Mouse (Mus musculus): ENCODE measurements around the gene Rfx2. TPM values are rescaled to one million over a fixed set of nuclear protein-coding genes. Genes with fewer than 3 reads are reported as not detected.

The Rfx2 gene
- polyA plus RNA-seq, 1 experiment from 2014 or later = 13.6 TPM

DNA sequence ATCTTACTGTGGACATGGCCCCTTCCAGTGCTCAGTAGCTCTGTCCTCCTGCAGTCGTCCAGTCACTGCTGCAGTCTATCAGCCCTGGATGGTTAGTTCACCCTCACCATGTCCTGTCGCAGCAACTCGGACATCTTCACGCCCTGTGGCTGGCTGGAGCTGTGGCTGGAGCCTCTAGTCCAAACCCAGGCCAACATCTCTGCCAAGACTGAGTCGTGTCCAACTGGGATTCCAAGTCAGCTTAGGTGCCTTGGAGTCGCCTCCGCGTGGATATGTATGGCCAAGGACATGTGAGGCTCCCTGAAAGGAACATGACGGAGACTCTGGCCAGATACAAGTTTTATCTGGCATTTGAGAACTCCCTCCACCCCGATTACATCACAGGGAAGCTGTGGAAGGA is 92.6 kb downstream of the Rfx2 start:
- Histone ChIP-seq H3K9me3 (replicated peaks) (0 out of 2 replicates have a peak, but pooled peaks cover 3% of the 10 kb centered on the region), H3K9ac (no peak overlapping the region), H3K36me3 (no peaks in the 10 kb centered on the region), H3K27ac (no peak overlapping the region), H3K4me2 (no peak overlapping the region), H3K4me1 (no peaks in the 10 kb centered on the region), H3K4me3 (no peak overlapping the region), H3K27me3 (replicated peaks) (peaks cover 79% of the 10 kb centered on the region)
- 67% methylated on average over 10 of the region's 10 CpGs for WGBS (ENCODE audit: insufficient replicate concordance)
- ATAC-seq = no peak

GRCm38 (mm10) chr17:56736534-56736933 is 94.3 kb downstream of the Rfx2 start:
- Histone ChIP-seq H3K4me2 (no peak overlapping the region), H3K9ac (no peak overlapping the region), H3K27me3 (replicated peaks) (peaks cover 79% of the 10 kb centered on the region)

GRCm38 (mm10) chr17:56729656-56730055 is 101.2 kb downstream of the Rfx2 start:
- no peak overlapping the region for H3K4me2 ChIP-seq
- H3K27ac ChIP-seq = no peak overlapping the region
- 66% methylated on average over 2 of the region's 2 CpGs for WGBS (ENCODE audit: insufficient replicate concordance)
- 0 out of 2 replicates have a peak, but pooled peaks cover under 1% of the 10 kb centered on the region for H3K36me3 ChIP-seq
- ATAC-seq = no peak
- H3K9me3 ChIP-seq (replicated peaks) = no peaks in the 10 kb centered on the region
- peaks cover 69% of the 10 kb centered on the region for H3K27me3 ChIP-seq (replicated peaks)
- no peak overlapping the region for H3K4me3 ChIP-seq
- H3K9ac ChIP-seq = no peak overlapping the region
- H3K4me1 ChIP-seq = peaks cover 19% of the 10 kb centered on the region

More at GRCm38 (mm10) chr17:56736534-56736933, 94.3 kb downstream of the Rfx2 start:
- Histone ChIP-seq H3K4me1 (no peaks in the 10 kb centered on the region), H3K4me3 (no peak overlapping the region), H3K36me3 (no peaks in the 10 kb centered on the region), H3K9me3 (replicated peaks) (0 out of 2 replicates have a peak, but pooled peaks cover 3% of the 10 kb centered on the region), H3K27ac (no peak overlapping the region)
- 30% methylated on average over 8 of the region's 8 CpGs for WGBS (ENCODE audit: insufficient replicate concordance)
- no peak for ATAC-seq

DNA sequence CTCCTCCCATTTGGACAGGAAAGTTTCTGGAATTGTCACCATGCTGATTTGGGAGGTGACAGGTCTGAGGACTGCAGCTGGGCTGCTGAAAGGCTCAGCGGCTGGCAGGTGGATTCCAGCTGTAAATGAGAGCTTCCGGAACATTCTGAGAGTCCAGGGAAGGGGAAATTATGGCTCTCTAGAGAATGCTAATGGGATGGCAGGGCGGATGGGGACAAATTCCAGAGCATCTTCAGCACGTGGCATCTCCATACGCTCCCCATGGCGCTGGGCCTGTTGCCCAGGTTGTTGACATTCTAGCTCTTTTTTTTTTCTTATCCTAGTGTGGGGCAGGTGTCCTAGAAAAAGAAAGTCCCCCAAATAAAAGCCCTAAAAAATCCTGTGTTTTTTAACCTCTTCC is 101.7 kb downstream of the Rfx2 start:
- Histone ChIP-seq H3K9ac (no peak overlapping the region), H3K4me3 (no peak overlapping the region), H3K27ac (no peak overlapping the region), H3K36me3 (peaks cover 5% of the 10 kb centered on the region; the same call in 1 of the 2 replicates), H3K9me3 (replicated peaks) (no peaks in the 10 kb centered on the region), H3K4me1 (peaks cover 19% of the 10 kb centered on the region), H3K4me2 (no peak overlapping the region), H3K27me3 (replicated peaks) (peaks cover 64% of the 10 kb centered on the region)
- ATAC-seq = no peak
- WGBS (ENCODE audit: insufficient replicate concordance) = 50% methylated on average over 6 of the region's 6 CpGs

DNA sequence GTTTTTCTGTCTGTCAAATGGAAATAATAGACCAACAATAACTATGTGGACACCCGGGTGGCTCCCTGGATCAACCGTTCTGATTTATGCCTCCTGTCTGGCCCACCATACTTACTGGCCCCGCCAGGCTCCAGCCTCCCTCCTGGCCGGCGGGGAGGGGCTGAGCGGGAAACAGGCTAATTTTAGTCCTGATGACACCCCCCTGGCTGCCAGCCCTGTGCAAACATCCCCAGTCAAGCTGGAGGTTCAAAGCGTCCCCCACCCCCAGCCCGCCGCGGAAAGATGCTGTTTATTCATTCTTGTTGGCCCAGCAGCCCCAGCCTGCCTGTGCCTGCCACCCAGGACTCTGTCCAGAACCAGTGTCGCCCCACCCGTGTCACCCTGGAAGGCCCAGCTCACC is 102.7 kb downstream of the Rfx2 start:
- ATAC-seq = peak; percentile 25; the same call in 1 of the 2 replicates
- 22% methylated on average over 12 of the region's 12 CpGs for WGBS (ENCODE audit: insufficient replicate concordance)

DNA sequence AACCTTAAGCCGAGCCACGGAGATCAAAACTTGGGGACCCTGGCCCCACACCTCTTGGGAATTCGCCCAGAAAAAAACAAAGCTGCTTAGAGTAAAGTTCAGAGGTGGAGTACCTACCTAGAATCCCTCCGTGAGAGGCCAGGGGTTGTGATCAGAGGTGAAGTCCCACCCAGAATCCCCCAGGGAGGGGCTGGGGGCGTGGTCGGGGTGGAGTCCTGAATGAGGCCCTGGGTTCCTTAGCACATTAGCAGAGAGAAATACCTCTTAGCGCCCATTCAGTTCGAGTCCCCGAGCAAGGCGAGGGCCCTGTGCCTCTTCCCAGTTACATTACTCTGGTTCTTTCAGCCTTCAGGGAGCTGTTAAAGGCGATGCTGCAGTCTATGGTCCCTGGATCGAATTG is 103.2 kb downstream of the Rfx2 start:
- H3K27ac ChIP-seq = no peak overlapping the region
- peaks cover 19% of the 10 kb centered on the region for H3K4me1 ChIP-seq
- no peak overlapping the region for H3K4me3 ChIP-seq
- H3K9ac ChIP-seq = peak overlapping the region; percentile 28; the same call in 1 of the 2 replicates
- WGBS (ENCODE audit: insufficient replicate concordance) = 10% methylated on average over 12 of the region's 12 CpGs
- H3K9me3 ChIP-seq (replicated peaks) = no peaks in the 10 kb centered on the region
- H3K36me3 ChIP-seq = peaks cover 20% of the 10 kb centered on the region
- peak; percentile 45; the same call in 1 of the 2 replicates for ATAC-seq
- peak overlapping the region; percentile 47 for H3K4me2 ChIP-seq
- peaks cover 51% of the 10 kb centered on the region for H3K27me3 ChIP-seq (replicated peaks)

More for the DNA sequence above, 102.7 kb downstream of the Rfx2 start:
- Histone ChIP-seq H3K4me3 (no peak overlapping the region), H3K36me3 (peaks cover 15% of the 10 kb centered on the region), H3K4me2 (peak overlapping the region; percentile 47), H3K27me3 (replicated peaks) (peaks cover 53% of the 10 kb centered on the region), H3K9me3 (replicated peaks) (no peaks in the 10 kb centered on the region), H3K4me1 (peaks cover 19% of the 10 kb centered on the region), H3K27ac (no peak overlapping the region), H3K9ac (peak overlapping the region; percentile 28; the same call in 1 of the 2 replicates)

DNA sequence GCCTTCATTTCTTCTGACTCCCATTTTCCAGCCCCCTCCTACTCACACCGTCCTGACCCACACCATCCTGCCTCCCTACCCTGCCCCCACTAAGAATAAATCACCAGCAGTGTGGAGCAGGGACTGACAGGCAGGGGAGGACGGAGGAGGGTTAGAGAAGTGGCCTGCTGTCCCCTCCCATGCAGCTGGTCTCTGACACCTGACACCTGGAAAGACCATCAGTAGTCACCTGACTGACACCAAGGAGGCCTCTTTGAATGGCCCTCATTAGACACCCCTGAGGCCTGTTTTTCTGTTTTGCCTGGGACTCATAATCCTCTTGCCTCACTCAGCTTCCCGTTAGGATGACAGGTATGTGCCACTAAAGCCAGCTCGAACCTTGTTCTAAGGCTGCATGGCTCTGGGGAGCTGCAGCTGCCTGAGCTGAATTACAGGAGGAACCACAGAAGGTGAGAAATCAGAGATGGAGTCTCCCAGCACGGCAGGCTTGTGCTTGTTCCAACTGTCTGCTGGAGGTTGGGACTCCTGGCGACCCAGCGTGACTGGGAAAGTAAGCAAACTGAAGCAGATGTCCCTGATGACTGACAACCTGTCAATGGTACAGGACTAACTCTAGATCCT is 103.7 kb downstream of the Rfx2 start:
- H3K27me3 ChIP-seq (replicated peaks) = peaks cover 51% of the 10 kb centered on the region
- H3K9ac ChIP-seq = no peak overlapping the region
- H3K27ac ChIP-seq = no peak overlapping the region
- 25% methylated on average over 7 of the region's 7 CpGs for WGBS (ENCODE audit: insufficient replicate concordance)
- H3K36me3 ChIP-seq = peaks cover 25% of the 10 kb centered on the region
- H3K9me3 ChIP-seq (replicated peaks) = no peaks in the 10 kb centered on the region
- peaks cover 19% of the 10 kb centered on the region for H3K4me1 ChIP-seq
- no peak overlapping the region for H3K4me3 ChIP-seq
- ATAC-seq = 0 out of 2 replicates have a peak, but pooled peaks have one; percentile 30
- peak overlapping the region; percentile 47 for H3K4me2 ChIP-seq

Other genes with a start within 250 kb of the Rfx2 start
- 58.9 and 63.6 TPM in 2 replicates for gene Safb2, start 246.4 kb downstream of the Rfx2 start, polyA plus RNA-seq (2016; fragmentation: Nextera tagmentation; extraction: Ambion mirVana)
- gene Safb, start 246.2 kb downstream of the Rfx2 start, polyA plus RNA-seq (2016; fragmentation: Nextera tagmentation; extraction: Ambion mirVana) = 73.6 and 79.1 TPM in 2 replicates
- gene 2410015M20Rik, start 221.2 kb downstream of the Rfx2 start, polyA plus RNA-seq (2016; fragmentation: Nextera tagmentation; extraction: Ambion mirVana) = 176 and 179 TPM in 2 replicates
- 1,562 and 1,574 TPM in 2 replicates for gene Rpl36, start 217.6 kb downstream of the Rfx2 start, polyA plus RNA-seq (2016; fragmentation: Nextera tagmentation; extraction: Ambion mirVana)
- 61.7 and 65.4 TPM in 2 replicates for gene Lonp1, start 204.1 kb downstream of the Rfx2 start, polyA plus RNA-seq (2016; fragmentation: Nextera tagmentation; extraction: Ambion mirVana)
- 0.50 and 0.57 TPM in 2 replicates for gene Catsperd, start 202.9 kb downstream of the Rfx2 start, polyA plus RNA-seq (2016; fragmentation: Nextera tagmentation; extraction: Ambion mirVana)
- gene Ranbp3, start 157.7 kb downstream of the Rfx2 start, polyA plus RNA-seq (2016; fragmentation: Nextera tagmentation; extraction: Ambion mirVana) = 66.3 and 67.5 TPM in 2 replicates
- gene Ndufa11, start 113.2 kb downstream of the Rfx2 start, polyA plus RNA-seq (2016; fragmentation: Nextera tagmentation; extraction: Ambion mirVana) = 265 and 282 TPM in 2 replicates
- gene Vmac, start 113.0 kb downstream of the Rfx2 start, polyA plus RNA-seq (2016; fragmentation: Nextera tagmentation; extraction: Ambion mirVana) = 3.8 and 4.0 TPM in 2 replicates
- 3.2 and 4.1 TPM in 2 replicates for gene Nrtn, start 73.5 kb downstream of the Rfx2 start, polyA plus RNA-seq (2016; fragmentation: Nextera tagmentation; extraction: Ambion mirVana)
- 24.1 and 24.6 TPM in 2 replicates for gene Dus3l, start 66.3 kb downstream of the Rfx2 start, polyA plus RNA-seq (2016; fragmentation: Nextera tagmentation; extraction: Ambion mirVana)
- 1.1 and 1.2 TPM in 2 replicates for gene Prr22, start 60.8 kb downstream of the Rfx2 start, polyA plus RNA-seq (2016; fragmentation: Nextera tagmentation; extraction: Ambion mirVana)
- gene Acsbg2, start 43.4 kb upstream of the Rfx2 start, polyA plus RNA-seq (2016; fragmentation: Nextera tagmentation; extraction: Ambion mirVana) = not detected in 2 replicates
- gene 1700061G19Rik, start 44.5 kb upstream of the Rfx2 start, polyA plus RNA-seq (2016; fragmentation: Nextera tagmentation; extraction: Ambion mirVana) = 0.08 and 0.11 TPM in 2 replicates
- gene Mllt1, start 104.4 kb upstream of the Rfx2 start, polyA plus RNA-seq (2016; fragmentation: Nextera tagmentation; extraction: Ambion mirVana) = 24.4 and 24.7 TPM in 2 replicates
- not detected in 2 replicates for gene Acer1, start 151.1 kb upstream of the Rfx2 start, polyA plus RNA-seq (2016; fragmentation: Nextera tagmentation; extraction: Ambion mirVana)
- gene Clpp, start 159.3 kb upstream of the Rfx2 start, polyA plus RNA-seq (2016; fragmentation: Nextera tagmentation; extraction: Ambion mirVana) = 108 and 115 TPM in 2 replicates
- 24.5 and 25.1 TPM in 2 replicates for gene Alkbh7, start 166.3 kb upstream of the Rfx2 start, polyA plus RNA-seq (2016; fragmentation: Nextera tagmentation; extraction: Ambion mirVana)
- 0.29 and 0.31 TPM in 2 replicates for gene Pspn, start 169.0 kb upstream of the Rfx2 start, polyA plus RNA-seq (2016; fragmentation: Nextera tagmentation; extraction: Ambion mirVana)
- 76.4 and 78.5 TPM in 2 replicates for gene Gtf2f1, start 180.3 kb upstream of the Rfx2 start, polyA plus RNA-seq (2016; fragmentation: Nextera tagmentation; extraction: Ambion mirVana)
- 0.11 and 0.33 TPM in 2 replicates for gene Gm17949, start 180.5 kb upstream of the Rfx2 start, polyA plus RNA-seq (2016; fragmentation: Nextera tagmentation; extraction: Ambion mirVana)
- gene Khsrp, start 200.5 kb upstream of the Rfx2 start, polyA plus RNA-seq (2016; fragmentation: Nextera tagmentation; extraction: Ambion mirVana) = 54.9 and 57.1 TPM in 2 replicates
- gene Slc25a41, start 210.6 kb upstream of the Rfx2 start, polyA plus RNA-seq (2016; fragmentation: Nextera tagmentation; extraction: Ambion mirVana) = not detected in 2 replicates
- 2.5 and 3.0 TPM in 2 replicates for gene Crb3, start 228.1 kb upstream of the Rfx2 start, polyA plus RNA-seq (2016; fragmentation: Nextera tagmentation; extraction: Ambion mirVana)
- 3.2 and 3.5 TPM in 2 replicates for gene Slc25a23, start 228.8 kb upstream of the Rfx2 start, polyA plus RNA-seq (2016; fragmentation: Nextera tagmentation; extraction: Ambion mirVana)
- 1.8 and 2.2 TPM in 2 replicates for gene Dennd1c, start 247.5 kb upstream of the Rfx2 start, polyA plus RNA-seq (2016; fragmentation: Nextera tagmentation; extraction: Ambion mirVana)